Mouse (Mus musculus): ENCODE data around the gene Arl8a. TPM values are rescaled to one million over a fixed set of nuclear protein-coding genes. Genes with fewer than 3 reads are reported as not detected.
"Not testable (repeated sequence)": the region's sequence is repeated elsewhere in the genome, so short reads cannot be mapped to it uniquely, and the experiment has no call there.

The Arl8a gene
- total RNA-seq, 1 experiment from 2014 or later: 55.1 TPM

- no peak for ATAC-seq (replicated peaks; ENCODE audit: insufficient number of reproducible peaks, low FRiP score, low TSS enrichment, poor library complexity, severe bottlenecking)
Observed at GRCm38 (mm10) chr1:135186427-135186826, 39.8 kb downstream of the Arl8a start.

DNA sequence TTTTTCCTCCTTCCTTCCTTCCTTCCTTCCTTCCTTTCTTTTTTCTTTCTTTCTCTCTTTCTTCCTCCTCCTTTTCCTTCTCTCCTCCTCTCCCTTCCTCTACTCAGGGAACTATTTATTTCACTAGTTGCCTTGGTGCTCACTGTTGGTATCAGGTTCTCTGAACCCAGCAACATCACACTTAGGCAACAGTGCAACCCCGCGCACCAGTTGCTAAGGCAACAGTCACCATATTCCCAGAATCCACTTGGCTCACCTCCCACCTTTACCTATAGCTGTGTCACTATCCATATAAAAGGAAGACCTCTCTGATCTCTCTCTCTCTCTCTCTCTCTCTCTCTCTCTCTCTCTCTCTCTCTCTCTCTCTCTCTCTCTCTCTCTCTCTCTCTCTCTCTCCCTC lies 40.4 kb downstream of the Arl8a start:
- not testable (repeated sequence) for ATAC-seq (replicated peaks; ENCODE audit: insufficient number of reproducible peaks, low FRiP score, low TSS enrichment, poor library complexity, severe bottlenecking)

GRCm38 (mm10) chr1:135188197-135188596 lies 41.6 kb downstream of the Arl8a start:
- no peak for ATAC-seq (replicated peaks; ENCODE audit: insufficient number of reproducible peaks, low FRiP score, low TSS enrichment, poor library complexity, severe bottlenecking)

GRCm38 (mm10) chr1:135189186-135189585 lies 42.6 kb downstream of the Arl8a start:
- no peak for ATAC-seq (replicated peaks; ENCODE audit: insufficient number of reproducible peaks, low FRiP score, low TSS enrichment, poor library complexity, severe bottlenecking)

DNA sequence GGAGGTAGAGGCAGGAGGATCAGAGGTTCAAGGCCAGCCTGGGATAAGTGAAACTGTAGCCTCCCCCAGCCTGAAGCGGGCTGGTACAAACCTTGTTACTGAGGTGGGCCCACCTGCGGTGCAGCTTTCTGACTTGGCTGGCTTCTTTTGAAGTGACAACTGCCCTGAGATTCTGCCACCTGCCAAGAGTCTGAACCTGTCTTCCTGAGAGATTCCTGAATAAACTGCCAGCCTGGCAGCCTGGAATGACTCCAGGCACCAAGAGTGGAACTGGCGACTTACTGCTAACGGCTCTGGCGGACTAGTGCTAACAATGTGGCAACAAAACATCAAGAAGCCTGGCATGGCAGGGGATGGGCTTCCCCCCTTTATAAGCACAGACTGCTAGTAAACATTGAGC lies 47.7 kb downstream of the Arl8a start:
- not testable (repeated sequence) for ATAC-seq (replicated peaks; ENCODE audit: insufficient number of reproducible peaks, low FRiP score, low TSS enrichment, poor library complexity, severe bottlenecking)

GRCm38 (mm10) chr1:135195907-135196440 lies 49.4 kb downstream of the Arl8a start:
- ATAC-seq (replicated peaks; ENCODE audit: insufficient number of reproducible peaks, low FRiP score, low TSS enrichment, poor library complexity, severe bottlenecking): no peak

DNA sequence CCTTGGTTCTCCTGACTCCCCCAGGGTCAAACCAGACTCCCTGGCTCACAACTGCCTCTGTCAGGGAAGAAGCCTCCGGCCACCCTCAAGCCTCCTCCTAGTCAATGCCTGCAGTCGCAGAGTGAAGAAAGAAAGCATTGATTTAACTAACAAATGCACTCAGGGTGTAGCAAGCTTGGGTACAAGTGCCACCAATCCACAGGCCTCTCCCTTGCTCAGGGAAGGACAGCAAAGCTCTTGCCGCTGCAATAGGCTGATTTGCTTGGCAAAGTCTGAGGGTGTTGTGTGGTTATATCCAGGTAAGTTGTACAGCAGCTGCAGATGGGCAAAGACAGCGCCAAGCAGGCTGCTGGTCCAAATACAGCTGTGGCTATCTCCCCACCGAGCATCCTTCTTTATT lies 51.8 kb downstream of the Arl8a start:
- no peak for ATAC-seq (replicated peaks; ENCODE audit: insufficient number of reproducible peaks, low FRiP score, low TSS enrichment, poor library complexity, severe bottlenecking)

DNA sequence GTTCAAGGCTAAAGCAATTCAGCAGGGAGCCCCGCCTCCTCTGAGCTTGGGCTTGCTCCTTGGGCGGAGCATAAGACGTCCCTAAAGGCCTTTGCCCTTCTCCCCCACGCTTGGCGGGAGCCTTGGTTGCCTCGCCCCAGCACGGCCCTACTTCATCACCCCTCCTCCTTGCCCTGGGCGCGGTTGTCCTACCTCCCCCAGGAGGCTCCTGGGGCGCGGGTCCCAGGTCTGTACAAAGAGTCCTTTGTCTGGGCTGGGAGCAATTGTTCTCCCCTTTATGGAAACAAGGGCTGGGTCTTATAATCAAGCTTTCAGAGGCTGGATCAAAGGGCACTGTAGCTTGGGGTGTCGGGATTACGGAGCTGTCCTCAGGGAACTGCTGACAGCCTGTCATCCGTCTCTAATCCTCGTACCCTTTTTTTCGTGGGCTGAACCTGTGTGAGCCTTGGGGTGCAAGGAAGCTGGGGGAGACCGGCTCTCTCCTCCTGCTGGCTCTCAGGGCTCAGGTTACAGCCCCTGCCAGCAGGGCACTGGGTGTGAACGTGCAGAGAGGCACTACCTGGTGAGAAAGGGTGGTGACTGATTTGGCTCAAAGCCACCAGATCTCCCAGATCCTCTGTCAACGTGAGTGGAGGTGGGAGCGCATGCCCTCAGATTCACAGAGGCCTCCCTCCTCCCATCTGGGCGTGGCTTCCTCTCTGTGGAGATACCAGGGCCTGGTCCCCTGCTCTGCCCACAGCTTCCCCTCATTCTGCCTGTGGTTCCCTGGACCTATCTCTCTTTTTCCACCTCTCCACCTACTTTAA lies 52.6 kb downstream of the Arl8a start:
- ATAC-seq (replicated peaks; ENCODE audit: insufficient number of reproducible peaks, low FRiP score, low TSS enrichment, poor library complexity, severe bottlenecking): no peak

DNA sequence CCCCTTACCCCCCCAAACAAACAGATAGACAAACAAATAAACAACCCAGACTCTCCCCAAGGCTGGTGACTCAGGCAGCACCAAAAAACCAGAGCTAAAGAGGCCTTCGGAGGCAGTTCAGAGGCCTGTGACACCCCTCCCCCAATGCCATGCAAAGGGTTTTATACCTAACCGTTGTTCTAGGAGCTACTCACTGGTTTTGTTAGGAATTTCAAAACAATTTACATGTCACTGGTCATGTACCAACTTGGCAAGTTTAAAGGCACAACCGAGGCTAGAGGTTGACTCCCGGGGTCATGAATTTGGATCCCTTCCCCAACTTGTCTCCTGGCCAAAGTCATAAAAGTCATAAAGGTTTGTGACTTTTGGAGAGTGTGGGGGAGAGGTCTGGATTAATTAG lies 53.8 kb downstream of the Arl8a start:
- no peak for ATAC-seq (replicated peaks; ENCODE audit: insufficient number of reproducible peaks, low FRiP score, low TSS enrichment, poor library complexity, severe bottlenecking)

GRCm38 (mm10) chr1:135204196-135205126 lies 57.8 kb downstream of the Arl8a start:
- ATAC-seq (replicated peaks; ENCODE audit: insufficient number of reproducible peaks, low FRiP score, low TSS enrichment, poor library complexity, severe bottlenecking): no peak

DNA sequence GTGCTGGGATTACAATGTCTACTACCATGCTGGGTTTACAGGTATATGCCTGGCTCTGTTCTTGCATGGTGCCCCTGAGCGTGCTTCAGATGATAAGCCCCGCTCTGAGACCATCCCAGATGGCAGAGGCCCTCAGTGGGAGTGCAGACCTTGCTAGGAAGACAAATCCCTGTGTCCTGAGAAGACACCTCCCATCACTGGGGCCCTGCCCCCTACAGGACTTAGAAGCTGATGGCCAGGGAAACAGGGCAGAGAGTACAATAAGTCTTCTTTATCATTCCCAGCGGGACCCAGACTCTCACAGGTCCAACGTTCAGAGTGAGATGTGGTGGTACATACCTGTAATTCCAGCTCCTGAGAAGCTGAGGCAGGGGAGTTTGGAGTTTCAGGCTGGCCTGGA lies 58.6 kb downstream of the Arl8a start:
- ATAC-seq (replicated peaks; ENCODE audit: insufficient number of reproducible peaks, low FRiP score, low TSS enrichment, poor library complexity, severe bottlenecking): no peak

Other genes with a start within 250 kb of the Arl8a start
- gene Ppp1r12b, start 190.9 kb upstream of the Arl8a start, total RNA-seq (2017): 4.5 to 13.3 TPM (median 7.7 TPM) in 3 replicates
- 2.3 to 8.6 TPM (median 3.1 TPM) in 3 replicates for gene Ube2t, start 184.3 kb upstream of the Arl8a start, total RNA-seq (2017)
- gene Lgr6, start 41.5 kb upstream of the Arl8a start, total RNA-seq (2017): 0.10 to 0.32 TPM in 2 of 3 replicates, not detected in the other
- 25.1 to 87.0 TPM (median 26.0 TPM) in 3 replicates for gene Ptpn7, start 14.1 kb upstream of the Arl8a start, total RNA-seq (2017)
- not detected in 3 replicates for gene Gpr37l1, start 20.9 kb downstream of the Arl8a start, total RNA-seq (2017)
- 0.19 TPM in 1 of 3 replicates, not detected in the others for gene Elf3, start 111.7 kb downstream of the Arl8a start, total RNA-seq (2017)
- 66.6 to 85.9 TPM (median 71.4 TPM) in 3 replicates for gene Rnpep, start 137.3 kb downstream of the Arl8a start, total RNA-seq (2017)
- 11.7 to 18.5 TPM (median 16.7 TPM) in 3 replicates for gene Timm17a, start 167.0 kb downstream of the Arl8a start, total RNA-seq (2017)
- not detected in 3 replicates for gene Lmod1, start 178.0 kb downstream of the Arl8a start, total RNA-seq (2017)
- gene Shisa4, start 228.4 kb downstream of the Arl8a start, total RNA-seq (2017): not detected in 3 replicates

Measured in monocyte, adult 5-6 weeks (primary cell).